Mouse (Mus musculus): Measurements from ENCODE around the gene Fkbpl. TPM values are rescaled to one million over a fixed set of nuclear protein-coding genes. Genes with fewer than 3 reads are reported as not detected.

The Fkbpl gene
- 13.8 and 17.8 TPM in 2 replicates for polyA plus RNA-seq (2015; fragmentation: Nextera tagmentation; extraction: Ambion mirVana)

DNA sequence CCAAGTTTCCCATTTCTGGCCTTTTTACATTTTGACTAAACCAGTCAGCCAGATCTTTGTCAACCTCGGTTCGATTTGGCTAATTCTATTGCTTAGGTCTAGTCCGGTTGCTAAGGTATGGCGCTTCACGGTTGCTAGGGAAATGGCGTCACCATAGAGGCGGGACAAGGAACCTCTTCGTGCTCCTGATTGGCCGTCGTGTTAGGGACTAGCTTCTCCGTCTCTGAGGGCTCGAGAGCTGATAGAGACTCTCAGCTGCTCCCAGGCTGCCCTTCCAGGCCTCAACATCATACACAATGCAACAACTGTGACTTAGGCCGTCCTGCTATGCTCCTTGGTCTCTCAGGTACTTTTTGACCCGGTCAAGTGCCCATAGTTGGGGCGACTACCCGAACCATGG is at the start of gene Fkbpl:
Fkbpl (plus strand) TSS at position 157 of the 400 bp plus-strand sequence.

DNA sequence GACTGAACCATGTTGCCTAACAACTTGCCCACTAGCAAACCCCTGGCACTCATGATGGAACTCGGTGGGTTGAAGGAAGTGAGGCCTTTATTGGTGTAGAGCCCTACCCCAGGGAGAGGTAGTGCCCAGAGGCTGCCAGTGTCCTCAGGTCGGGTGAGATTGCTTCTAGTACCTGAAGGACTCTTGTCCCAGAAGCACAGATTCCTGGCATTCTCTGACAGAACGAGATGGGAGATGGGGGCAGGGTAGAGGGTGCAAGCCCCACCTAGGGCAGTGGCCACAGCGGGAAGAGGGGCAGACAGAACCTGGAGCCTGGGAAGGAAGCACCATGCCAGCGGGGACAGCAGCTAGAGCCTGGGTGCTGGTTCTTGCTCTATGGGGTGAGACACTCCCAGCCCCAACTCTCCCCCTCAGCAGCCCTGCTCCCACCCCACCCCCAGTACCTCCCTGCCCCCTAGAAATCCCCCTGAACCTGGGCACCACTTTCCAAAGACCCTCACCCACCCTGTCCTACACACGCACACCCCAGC is 46.9 kb upstream of the Fkbpl start, which contains the start of gene Ager:
Ager (plus strand) TSS at position 297 of the 530 bp plus-strand sequence.

DNA sequence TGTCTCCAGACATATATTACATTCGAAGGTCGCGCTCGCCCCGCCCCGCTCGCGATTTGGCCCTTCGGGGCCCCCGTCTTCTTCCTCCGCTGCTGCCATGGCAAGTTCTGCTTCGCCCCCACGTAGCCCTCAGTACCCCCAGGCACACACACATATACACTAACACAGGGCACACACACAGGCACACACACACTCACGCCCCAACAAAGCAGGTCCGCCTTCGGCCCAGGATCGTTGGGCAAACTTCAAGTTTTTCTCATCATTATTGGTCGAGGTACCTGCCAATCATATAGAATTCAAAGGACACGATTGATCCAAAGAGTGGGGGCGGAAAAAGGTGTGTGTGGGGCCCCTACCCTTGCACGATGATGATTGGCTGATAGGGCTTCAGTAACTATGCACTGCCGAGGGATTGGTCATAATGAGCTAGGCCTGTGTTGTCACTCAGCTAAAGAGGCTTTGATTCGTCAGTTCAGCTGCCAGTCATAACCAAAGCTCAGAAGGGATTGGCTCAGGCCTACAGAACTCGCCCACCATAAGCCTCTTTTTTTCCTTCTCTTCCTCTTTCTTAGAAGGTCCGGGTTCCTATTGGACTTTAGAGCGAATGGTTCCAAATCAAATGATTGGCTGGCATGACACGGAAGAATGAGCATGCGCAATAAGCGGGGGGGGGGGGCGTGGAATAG is 41.0 kb upstream of the Fkbpl start, which contains the start of gene Rnf5:
Rnf5 (minus strand) TSS at position 316 of the 686 bp plus-strand sequence.

DNA sequence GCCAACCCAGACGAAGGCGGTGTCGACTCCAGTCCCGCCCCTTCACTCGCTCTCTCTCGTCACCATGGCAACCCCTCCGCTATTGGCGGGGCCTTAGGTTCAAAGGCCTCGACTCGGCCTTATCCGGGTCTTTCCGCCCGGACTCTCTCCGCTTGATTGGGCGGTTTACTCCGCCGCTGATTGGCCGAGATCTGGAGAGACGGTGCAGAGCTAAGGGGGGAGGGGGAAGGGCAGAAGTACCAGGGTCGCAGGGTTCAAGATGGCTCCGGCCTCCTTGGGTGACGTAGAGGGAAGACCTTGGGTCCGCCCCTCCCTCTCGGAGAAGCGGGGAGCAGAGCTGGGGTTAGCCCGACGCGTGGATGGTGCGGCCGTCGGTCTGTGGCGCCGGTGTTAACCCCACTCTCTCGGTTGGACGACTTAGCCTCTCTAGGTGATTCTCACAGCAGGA is 40.5 kb upstream of the Fkbpl start, which contains the start of gene Agpat1:
Agpat1 (plus strand) TSS at position 202 of the 448 bp plus-strand sequence.

DNA sequence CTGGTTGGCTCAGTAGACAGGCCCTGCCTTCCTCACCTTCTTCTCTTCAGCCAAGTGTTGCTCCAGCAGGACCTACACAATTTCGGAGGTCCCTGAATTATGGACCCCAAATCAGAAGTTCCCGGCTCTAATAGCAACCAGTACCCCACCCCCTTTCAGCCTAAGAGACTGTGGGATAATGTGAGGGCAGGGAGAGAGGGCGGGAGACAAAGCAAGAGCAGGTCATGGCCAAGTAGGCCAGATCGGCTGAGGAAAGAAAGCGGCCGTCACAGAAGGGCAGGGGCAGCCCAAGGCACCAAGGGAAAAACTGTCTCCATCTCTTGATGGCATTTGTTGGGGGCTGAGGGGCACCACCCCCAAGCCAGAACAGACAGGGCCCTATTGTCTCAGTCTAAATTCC is 28.7 kb upstream of the Fkbpl start, which contains the start of gene Egfl8:
Egfl8 (minus strand) TSS at position 101 of the 400 bp plus-strand sequence.

DNA sequence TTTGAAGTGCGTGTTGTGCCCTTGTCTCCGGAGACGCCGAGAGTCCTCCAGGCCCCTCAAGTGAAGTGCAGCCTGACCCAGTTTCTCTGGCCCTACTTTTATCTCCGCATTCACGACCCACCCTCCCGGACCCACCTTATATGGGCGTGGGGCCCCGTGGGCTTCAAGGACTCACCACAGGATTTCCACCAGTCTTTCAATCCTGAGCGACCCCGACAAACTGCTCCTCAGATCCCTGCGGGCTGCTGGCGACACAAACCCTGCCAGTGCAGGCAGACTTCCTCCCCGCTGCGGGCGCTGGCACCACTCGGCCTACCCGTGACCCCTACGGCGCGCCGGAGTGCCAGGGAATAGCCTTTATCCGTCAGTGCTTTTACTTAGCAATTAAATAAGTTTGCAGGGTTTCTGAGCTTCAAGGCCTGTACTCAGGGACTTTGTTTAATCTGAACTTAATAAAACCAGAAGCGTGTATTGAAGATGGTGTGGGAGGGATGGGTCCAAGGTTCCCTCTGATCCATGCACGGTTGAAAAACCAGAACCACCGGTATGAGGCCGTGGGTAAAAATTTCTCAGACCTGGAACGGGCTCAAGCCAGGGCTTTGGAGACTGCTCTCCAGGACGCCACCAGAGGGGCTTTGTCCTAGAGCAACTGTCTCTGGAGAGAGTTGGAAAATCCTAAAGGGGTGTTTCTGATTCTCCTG is 16.5 kb upstream of the Fkbpl start, which contains the start of gene Ppt2:
Ppt2 (minus strand) TSS at position 568 of the 701 bp plus-strand sequence.

DNA sequence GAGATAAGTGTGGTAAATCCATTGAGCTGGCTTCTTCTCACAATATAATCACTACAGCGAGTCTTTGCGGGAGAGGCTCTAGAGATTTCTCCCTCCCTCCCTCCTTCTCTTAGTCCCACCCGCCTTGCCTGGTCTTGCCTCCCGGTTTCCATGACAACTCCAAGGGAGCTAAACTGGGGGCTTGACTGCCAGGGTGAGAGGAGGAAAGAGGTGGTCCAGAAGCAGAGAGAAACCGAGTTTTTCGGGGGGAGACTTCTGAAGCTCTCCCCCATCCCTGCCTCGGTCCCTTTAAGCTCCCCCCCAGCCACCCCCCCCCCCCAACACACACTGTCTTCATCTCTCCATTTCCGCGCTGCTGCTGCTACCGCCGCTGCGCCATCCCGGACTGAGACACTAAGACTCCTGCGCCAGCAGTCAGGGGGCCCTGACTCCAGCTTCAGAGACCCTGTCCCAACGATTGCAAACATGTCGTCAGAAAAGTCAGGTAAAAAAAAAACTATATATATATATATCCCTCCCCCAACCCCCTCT is 15.3 kb upstream of the Fkbpl start, which contains the start of gene Prrt1:
Prrt1 (plus strand) TSS at position 313 of the 531 bp plus-strand sequence.

DNA sequence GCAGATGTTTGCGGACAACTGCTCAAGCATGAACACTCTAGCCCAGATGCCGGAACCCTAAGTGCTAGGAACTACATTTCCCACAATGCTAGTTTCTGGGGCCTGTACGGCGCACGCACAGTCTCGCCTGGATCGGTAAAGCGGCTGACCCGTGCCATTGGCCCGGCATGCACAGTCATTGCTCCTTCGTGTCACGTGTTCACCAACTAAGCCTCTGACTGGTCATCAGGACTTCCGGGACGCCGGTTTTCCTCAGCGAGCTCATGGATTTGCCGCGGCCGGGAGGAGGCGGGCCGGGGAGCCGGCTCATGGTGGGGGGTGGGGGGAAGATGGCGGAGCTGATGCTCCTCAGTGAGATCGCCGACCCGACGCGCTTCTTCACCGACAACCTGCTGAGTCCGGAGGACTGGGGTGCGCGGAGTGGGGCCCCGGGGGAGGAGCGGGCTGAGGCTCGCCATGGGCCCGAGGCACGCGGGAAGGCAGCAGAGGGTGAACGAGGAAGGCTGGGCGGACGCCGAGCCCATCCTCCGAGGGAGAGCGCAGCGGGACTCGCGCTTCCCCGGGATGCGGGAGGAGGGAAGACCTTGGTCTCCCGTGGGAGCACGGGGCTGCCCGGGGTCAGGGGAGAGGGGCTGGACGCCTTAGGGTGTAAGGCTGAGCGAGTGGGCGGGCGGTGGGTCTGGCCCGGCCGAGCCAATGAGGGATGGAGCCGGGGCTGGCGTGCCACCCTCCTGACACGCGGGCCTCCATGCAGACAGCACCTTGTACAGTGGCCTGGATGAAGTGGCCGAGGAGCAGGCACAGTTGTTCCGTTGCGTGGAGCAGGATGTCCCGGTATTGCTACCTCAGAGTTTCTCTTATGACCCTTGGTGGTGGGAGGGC is 2.6 kb downstream of the Fkbpl start, which contains the start of gene Atf6b:
Atf6b (plus strand) TSS at position 241 of the 882 bp plus-strand sequence.

DNA sequence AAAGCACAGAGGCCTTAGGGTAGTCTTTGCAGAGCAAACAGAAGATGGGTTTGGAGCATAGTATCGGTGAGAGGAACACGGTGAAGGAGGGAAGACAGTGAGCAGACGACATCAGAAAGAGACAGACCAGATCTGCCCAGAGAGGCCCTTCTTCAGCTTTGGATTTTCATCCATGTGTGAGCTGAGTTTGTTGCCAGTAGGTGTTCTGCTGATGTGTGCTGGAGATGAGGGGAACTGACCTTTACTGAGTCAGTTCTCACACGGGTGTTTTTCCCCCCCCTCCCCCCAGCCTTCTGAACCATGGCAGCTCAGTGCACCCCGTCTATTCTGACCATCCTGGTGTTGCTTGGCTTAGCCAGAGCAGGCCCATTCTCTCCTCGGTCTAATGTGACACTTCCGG is 25.7 kb downstream of the Fkbpl start, which contains the start of gene Tnxb:
Tnxb (plus strand) TSS at position 301 of the 400 bp plus-strand sequence.

Other genes starting within 250 kb of the Fkbpl start
- gene BC051142, start 245.9 kb upstream of the Fkbpl start, polyA plus RNA-seq (2015; fragmentation: Nextera tagmentation; extraction: Ambion mirVana), result 1.4 and 2.6 TPM in 2 replicates
- gene Btnl4, start 167.4 kb upstream of the Fkbpl start, polyA plus RNA-seq (2015; fragmentation: Nextera tagmentation; extraction: Ambion mirVana), result not detected in 2 replicates
- gene Btnl6, start 127.4 kb upstream of the Fkbpl start, polyA plus RNA-seq (2015; fragmentation: Nextera tagmentation; extraction: Ambion mirVana), result not detected in 2 replicates
- 3.0 and 5.0 TPM in 2 replicates for gene Notch4, start 80.5 kb upstream of the Fkbpl start, polyA plus RNA-seq (2015; fragmentation: Nextera tagmentation; extraction: Ambion mirVana)
- 15.0 TPM in 2 replicates for gene Gpsm3, start 55.0 kb upstream of the Fkbpl start, polyA plus RNA-seq (2015; fragmentation: Nextera tagmentation; extraction: Ambion mirVana)
- gene Pbx2, start 53.5 kb upstream of the Fkbpl start, polyA plus RNA-seq (2015; fragmentation: Nextera tagmentation; extraction: Ambion mirVana), result 6.1 and 6.8 TPM in 2 replicates
- gene Ager, start 46.9 kb upstream of the Fkbpl start, polyA plus RNA-seq (2015; fragmentation: Nextera tagmentation; extraction: Ambion mirVana), result 4.4 and 5.1 TPM in 2 replicates
- 90.9 and 133 TPM in 2 replicates for gene Rnf5, start 41.1 kb upstream of the Fkbpl start, polyA plus RNA-seq (2015; fragmentation: Nextera tagmentation; extraction: Ambion mirVana)
- 43.8 and 58.6 TPM in 2 replicates for gene Agpat1, start 40.5 kb upstream of the Fkbpl start, polyA plus RNA-seq (2015; fragmentation: Nextera tagmentation; extraction: Ambion mirVana)
- 11.5 and 18.6 TPM in 2 replicates for gene Egfl8, start 28.8 kb upstream of the Fkbpl start, polyA plus RNA-seq (2015; fragmentation: Nextera tagmentation; extraction: Ambion mirVana)
- 25.5 and 34.3 TPM in 2 replicates for gene Ppt2, start 16.3 kb upstream of the Fkbpl start, polyA plus RNA-seq (2015; fragmentation: Nextera tagmentation; extraction: Ambion mirVana)
- gene Prrt1, start 15.2 kb upstream of the Fkbpl start, polyA plus RNA-seq (2015; fragmentation: Nextera tagmentation; extraction: Ambion mirVana), result 1.3 and 2.2 TPM in 2 replicates
- 34.1 and 43.4 TPM in 2 replicates for gene Atf6b, start 2.4 kb downstream of the Fkbpl start, polyA plus RNA-seq (2015; fragmentation: Nextera tagmentation; extraction: Ambion mirVana)
- 10.3 and 10.4 TPM in 2 replicates for gene Tnxb, start 25.8 kb downstream of the Fkbpl start, polyA plus RNA-seq (2015; fragmentation: Nextera tagmentation; extraction: Ambion mirVana)
- gene C4b, start 99.1 kb downstream of the Fkbpl start, polyA plus RNA-seq (2015; fragmentation: Nextera tagmentation; extraction: Ambion mirVana), result 182 and 224 TPM in 2 replicates
- gene Cyp21a1, start 159.8 kb downstream of the Fkbpl start, polyA plus RNA-seq (2015; fragmentation: Nextera tagmentation; extraction: Ambion mirVana), result 2,316 and 6,586 TPM in 2 replicates
- gene Stk19, start 192.2 kb downstream of the Fkbpl start, polyA plus RNA-seq (2015; fragmentation: Nextera tagmentation; extraction: Ambion mirVana), result 37.9 and 41.1 TPM in 2 replicates
- gene Dxo, start 192.3 kb downstream of the Fkbpl start, polyA plus RNA-seq (2015; fragmentation: Nextera tagmentation; extraction: Ambion mirVana), result 34.6 and 62.4 TPM in 2 replicates
- gene Skiv2l, start 205.4 kb downstream of the Fkbpl start, polyA plus RNA-seq (2015; fragmentation: Nextera tagmentation; extraction: Ambion mirVana), result 23.8 and 36.5 TPM in 2 replicates
- gene Nelfe, start 205.6 kb downstream of the Fkbpl start, polyA plus RNA-seq (2015; fragmentation: Nextera tagmentation; extraction: Ambion mirVana), result 56.9 and 73.9 TPM in 2 replicates
- 27.2 and 40.8 TPM in 2 replicates for gene Cfb, start 217.8 kb downstream of the Fkbpl start, polyA plus RNA-seq (2015; fragmentation: Nextera tagmentation; extraction: Ambion mirVana)
- 1.6 and 1.9 TPM in 2 replicates for gene Zbtb12, start 234.7 kb downstream of the Fkbpl start, polyA plus RNA-seq (2015; fragmentation: Nextera tagmentation; extraction: Ambion mirVana)
- not detected in 2 replicates for gene Gm20547, start 237.3 kb downstream of the Fkbpl start, polyA plus RNA-seq (2015; fragmentation: Nextera tagmentation; extraction: Ambion mirVana)

Data from adrenal gland, postnatal 0 days (tissue).